Mouse (Mus musculus): ENCODE results near the gene Mbtps1. TPM values are rescaled to one million over a fixed set of nuclear protein-coding genes. Genes with fewer than 3 reads are reported as not detected.

Mbtps1 gene
- total and polyA plus RNA-seq, 2 experiments from 2014 or later = 48.0 to 72.4 TPM

- H3K27me3 ChIP-seq (ENCODE audit: insufficient read depth, low read length) = no peaks in the 10 kb centered on the region
- no peaks in the 10 kb centered on the region for H3K9me3 ChIP-seq (ENCODE audit: low read length)
- no peak for ATAC-seq
- 11% methylated on average over 10 of the region's 10 CpGs for WGBS
- no peak overlapping the region for H3K4me2 ChIP-seq (ENCODE audit: low read depth)
- no peak overlapping the region for H3K27ac ChIP-seq (ENCODE audit: low read depth, low read length)
- H3K36me3 ChIP-seq (ENCODE audit: insufficient read depth) = peaks cover 25% of the 10 kb centered on the region
- H3K9ac ChIP-seq = no peak overlapping the region
- no peaks in the 10 kb centered on the region for H3K4me1 ChIP-seq (ENCODE audit: insufficient read depth)
- TF ChIP-seq CTCF (IDR thresholded peaks at IDR 0.05; ENCODE audit: low read depth) = no peak
- no peak overlapping the region for H3K4me3 ChIP-seq (ENCODE audit: low read depth, low read length)
- no peak for DNase-seq
These were observed 55.3 kb downstream of the Mbtps1 start for GRCm38 (mm10) chr8:119503191-119503767.

GRCm38 (mm10) chr8:119502111-119502510 is 56.4 kb downstream of the Mbtps1 start:
- Histone ChIP-seq H3K4me2 (ENCODE audit: low read depth) (no peak overlapping the region), H3K4me3 (ENCODE audit: low read depth, low read length) (no peak overlapping the region), H3K9me3 (ENCODE audit: low read length) (no peaks in the 10 kb centered on the region), H3K4me1 (ENCODE audit: insufficient read depth) (no peaks in the 10 kb centered on the region), H3K36me3 (ENCODE audit: insufficient read depth) (peaks cover 16% of the 10 kb centered on the region), H3K9ac (no peak overlapping the region), H3K27me3 (ENCODE audit: insufficient read depth, low read length) (no peaks in the 10 kb centered on the region), H3K27ac (ENCODE audit: low read depth, low read length) (no peak overlapping the region)
- ATAC-seq = no peak
- no peak for DNase-seq
- WGBS = 62% methylated on average over 4 of the region's 4 CpGs
- TF ChIP-seq CTCF (IDR thresholded peaks at IDR 0.05; ENCODE audit: low read depth) = no peak

- 56% methylated on average over 5 of the region's 5 CpGs for WGBS
- H3K9ac ChIP-seq = no peak within 1 kb of the TSS
- H3K27me3 ChIP-seq (ENCODE audit: insufficient read depth, low read length) = no peaks in the 10 kb centered on the region
- no peak within 1 kb of the TSS for H3K27ac ChIP-seq (ENCODE audit: low read depth, low read length)
- no peak for TF ChIP-seq CTCF (IDR thresholded peaks at IDR 0.05; ENCODE audit: low read depth)
- H3K4me3 ChIP-seq (ENCODE audit: low read depth, low read length) = no peak within 1 kb of the TSS
- ATAC-seq (no peak), DNase-seq (no peak)
- H3K9me3 ChIP-seq (ENCODE audit: low read length) = no peaks in the 10 kb centered on the region
- no peaks in the 10 kb centered on the region for H3K4me1 ChIP-seq (ENCODE audit: insufficient read depth)
- H3K36me3 ChIP-seq (ENCODE audit: insufficient read depth) = peaks cover 11% of the 10 kb centered on the region
- H3K4me2 ChIP-seq (ENCODE audit: low read depth) = no peak within 1 kb of the TSS
These were observed 56.9 kb downstream of the Mbtps1 start, which contains the start of gene Slc38a8 for GRCm38 (mm10) chr8:119501598-119501997. Gene Slc38a8 (minus strand): TSS chr8:119501698.

- no peaks in the 10 kb centered on the region for H3K36me3 ChIP-seq (ENCODE audit: insufficient read depth)
- no peak overlapping the region for H3K27ac ChIP-seq (ENCODE audit: low read depth, low read length)
- no peaks in the 10 kb centered on the region for H3K4me1 ChIP-seq (ENCODE audit: insufficient read depth)
- H3K4me2 ChIP-seq (ENCODE audit: low read depth) = no peak overlapping the region
- DNase-seq (no peak), ATAC-seq (no peak)
- no peak overlapping the region for H3K4me3 ChIP-seq (ENCODE audit: low read depth, low read length)
- no peaks in the 10 kb centered on the region for H3K9me3 ChIP-seq (ENCODE audit: low read length)
- no peak for TF ChIP-seq CTCF (IDR thresholded peaks at IDR 0.05; ENCODE audit: low read depth)
- H3K27me3 ChIP-seq (ENCODE audit: insufficient read depth, low read length) = no peaks in the 10 kb centered on the region
- H3K9ac ChIP-seq = no peak overlapping the region
- WGBS = 92% methylated on average over 2 of the region's 2 CpGs
These were observed 58.7 kb downstream of the Mbtps1 start for GRCm38 (mm10) chr8:119499836-119500235.

GRCm38 (mm10) chr8:119496848-119497247 is 61.7 kb downstream of the Mbtps1 start:
- Histone ChIP-seq H3K27ac (ENCODE audit: low read depth, low read length) (no peak overlapping the region), H3K4me2 (ENCODE audit: low read depth) (no peak overlapping the region), H3K36me3 (ENCODE audit: insufficient read depth) (no peaks in the 10 kb centered on the region), H3K9me3 (ENCODE audit: low read length) (no peaks in the 10 kb centered on the region), H3K9ac (no peak overlapping the region), H3K4me1 (ENCODE audit: insufficient read depth) (no peaks in the 10 kb centered on the region), H3K27me3 (ENCODE audit: insufficient read depth, low read length) (no peaks in the 10 kb centered on the region), H3K4me3 (ENCODE audit: low read depth, low read length) (no peak overlapping the region)
- no peak for DNase-seq
- WGBS = 35% methylated on average over 6 of the region's 6 CpGs
- TF ChIP-seq CTCF (IDR thresholded peaks at IDR 0.05; ENCODE audit: low read depth) = peak; percentile 67
- ATAC-seq = no peak

GRCm38 (mm10) chr8:119487093-119487492 is 71.4 kb downstream of the Mbtps1 start:
- H3K4me3 ChIP-seq (ENCODE audit: low read depth, low read length) = no peak overlapping the region
- no peak overlapping the region for H3K9ac ChIP-seq
- H3K4me2 ChIP-seq (ENCODE audit: low read depth) = no peak overlapping the region
- WGBS = 81% methylated on average over 7 of the region's 7 CpGs
- H3K9me3 ChIP-seq (ENCODE audit: low read length) = no peaks in the 10 kb centered on the region
- ATAC-seq = no peak
- H3K27me3 ChIP-seq (ENCODE audit: insufficient read depth, low read length) = no peaks in the 10 kb centered on the region
- TF ChIP-seq CTCF (IDR thresholded peaks at IDR 0.05; ENCODE audit: low read depth) = no peak
- no peaks in the 10 kb centered on the region for H3K4me1 ChIP-seq (ENCODE audit: insufficient read depth)
- H3K36me3 ChIP-seq (ENCODE audit: insufficient read depth) = no peaks in the 10 kb centered on the region
- DNase-seq = no peak
- no peak overlapping the region for H3K27ac ChIP-seq (ENCODE audit: low read depth, low read length)

- Histone ChIP-seq H3K9ac (no peak overlapping the region), H3K4me3 (ENCODE audit: low read depth, low read length) (no peak overlapping the region), H3K4me2 (ENCODE audit: low read depth) (no peak overlapping the region), H3K9me3 (ENCODE audit: low read length) (no peaks in the 10 kb centered on the region), H3K36me3 (ENCODE audit: insufficient read depth) (no peaks in the 10 kb centered on the region), H3K27ac (ENCODE audit: low read depth, low read length) (no peak overlapping the region), H3K4me1 (ENCODE audit: insufficient read depth) (no peaks in the 10 kb centered on the region), H3K27me3 (ENCODE audit: insufficient read depth, low read length) (no peaks in the 10 kb centered on the region)
- DNase-seq (no peak), ATAC-seq (no peak)
- 88% methylated on average over 11 of the region's 11 CpGs for WGBS
- TF ChIP-seq CTCF (IDR thresholded peaks at IDR 0.05; ENCODE audit: low read depth) = no peak
These were observed 74.2 kb downstream of the Mbtps1 start for GRCm38 (mm10) chr8:119484145-119484896.
